Mouse (Mus musculus) liver, postnatal 0 days (tissue): ENCODE measurements around the gene Tfdp1. TPM values are rescaled to one million over a fixed set of nuclear protein-coding genes. Genes with fewer than 3 reads are reported as not detected.

Experiments
- ATAC-seq: fragments of 200-750 bp; cut with Nextera tagmentation; 2 replicates; pipeline ENCODE4 v1.8.0; 2017; ENCODE audit warnings: mild to moderate bottlenecking, moderate library complexity
- DNase-seq: peaks from one replicate; pipeline ENCODE4 v3.0.0-alpha.2; 2016
- H3K27ac ChIP-seq: fragments of 300-500 bp; sonication (generic); 2 replicates; pipeline ENCODE4 v1.5.1; 2014; ENCODE audit warnings: antibody characterized with exemption, moderate library complexity, mild to moderate bottlenecking, low read depth
- H3K27me3 ChIP-seq: fragments of 300-500 bp; sonication (generic); 2 replicates; pipeline ENCODE4 v1.6.1; 2014; ENCODE audit warnings: low read length, control low read depth, mixed read lengths; ENCODE audit not compliant: insufficient read depth
- H3K36me3 ChIP-seq: fragments of 300-500 bp; sonication (generic); replicated peaks from 2 replicates; pipeline ENCODE4 v1.6.1; 2014; ENCODE audit warnings: mild to moderate bottlenecking, control low read depth, low read length, moderate library complexity, mixed read lengths; ENCODE audit not compliant: insufficient read depth
- H3K4me1 ChIP-seq: fragments of 300-500 bp; sonication (generic); 2 replicates; pipeline ENCODE4 v1.6.1; 2014; ENCODE audit warnings: antibody characterized with exemption, mild to moderate bottlenecking, control low read depth; ENCODE audit not compliant: insufficient read depth
- H3K4me2 ChIP-seq: fragments of 300-500 bp; sonication (generic); 2 replicates; pipeline ENCODE4 v1.6.1; 2014; ENCODE audit warnings: low read depth, mild to moderate bottlenecking, low read length, moderate library complexity, mixed read lengths
- H3K4me3 ChIP-seq: fragments of 300-500 bp; sonication (generic); 2 replicates; pipeline ENCODE4 v1.5.1; 2014; ENCODE audit warnings: low read depth, low read length
- H3K9ac ChIP-seq: fragments of 300-500 bp; sonication (generic); replicated peaks from 2 replicates; pipeline ENCODE4 v1.6.1; 2014; ENCODE audit warnings: mild to moderate bottlenecking, moderate library complexity
- H3K9me3 ChIP-seq: fragments of 300-500 bp; sonication (generic); 2 replicates; pipeline ENCODE4 v1.6.1; 2016; ENCODE audit warnings: mild to moderate bottlenecking, control low read depth, low read length, mixed read lengths
- CTCF ChIP-seq: sonication (generic); IDR thresholded peaks from 2 replicates; pipeline ENCODE4 v1.5.1; 2016; ENCODE audit warnings: antibody characterized with exemption, low read depth
- EP300 ChIP-seq: IDR thresholded peaks from 2 replicates; pipeline ENCODE4 v1.6.1; 2016; ENCODE audit warnings: antibody characterized with exemption, low read depth, mild to moderate bottlenecking
- WGBS: fragments of 180-500 bp; shearing (Covaris S2); extraction: QIAGEN DNeasy Blood & Tissue Kit; methylation state at CpG from one replicate; pipeline ENCODE4 v1.1.7; 2014; ENCODE audit not compliant: insufficient replicate concordance; 5-methylcytosine and 5-hydroxymethylcytosine counted together
- polyA plus RNA-seq: library from polyadenylated mRNA; unstranded; fragments of >200 nt; fragmentation: Nextera tagmentation; extraction: Ambion mirVana; gene quantifications from 2 replicates; pipeline ENCODE4 v1.2.1, GENCODE M21; 2015

Tfdp1 gene
- polyA plus RNA-seq, 1 experiment from 2014 or later = 52.5 TPM

DNA sequence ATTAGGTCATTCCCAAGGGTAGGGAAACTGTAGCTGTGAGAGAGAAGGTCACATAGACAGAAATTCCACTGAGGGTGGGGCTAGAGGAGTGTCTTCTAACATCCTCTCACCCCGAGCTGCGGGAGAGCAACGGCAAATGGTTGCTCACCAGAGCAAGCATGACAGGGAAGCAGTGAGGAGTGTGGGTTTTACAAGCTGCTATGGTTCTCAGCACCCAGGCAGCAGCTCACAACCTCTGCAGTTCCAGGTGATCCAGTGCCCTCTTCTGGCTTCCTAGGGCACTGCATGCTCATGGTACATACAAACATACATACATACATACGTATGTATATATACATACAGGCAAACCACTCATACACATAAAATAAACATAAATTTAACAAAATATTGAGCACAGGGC lies 32.7 kb upstream of the Tfdp1 start:
- no peak for DNase-seq
- WGBS = 90% methylated on average over 4 of the region's 4 CpGs
- Histone ChIP-seq H3K36me3 (peaks cover 2% of the 10 kb centered on the region; the same call in 1 of the 2 replicates), H3K27me3 (no peaks in the 10 kb centered on the region), H3K4me2 (no peak overlapping the region), H3K4me3 (no peak overlapping the region), H3K4me1 (no peaks in the 10 kb centered on the region), H3K27ac (no peak overlapping the region), H3K9me3 (no peaks in the 10 kb centered on the region), H3K9ac (no peak overlapping the region)
- no peak for TF ChIP-seq EP300
- peak; percentile 30 for TF ChIP-seq CTCF
- no peak for ATAC-seq

- Histone ChIP-seq H3K4me3 (no peak overlapping the region), H3K4me2 (0 out of 2 replicates have a peak overlapping the region, but pooled peaks have one; percentile 42), H3K27ac (0 out of 2 replicates have a peak overlapping the region, but pooled peaks have one; percentile 22), H3K36me3 (peaks cover 2% of the 10 kb centered on the region; the same call in 1 of the 2 replicates), H3K9ac (no peak overlapping the region), H3K9me3 (no peaks in the 10 kb centered on the region), H3K27me3 (no peaks in the 10 kb centered on the region), H3K4me1 (no peaks in the 10 kb centered on the region)
- WGBS = 64% methylated on average over 7 of the region's 7 CpGs
- no peak for ATAC-seq
- TF ChIP-seq CTCF = no peak
- no peak for TF ChIP-seq EP300
- DNase-seq = no peak
Observed at GRCm38 (mm10) chr8:13306309-13306909, 32.1 kb upstream of the Tfdp1 start.

DNA sequence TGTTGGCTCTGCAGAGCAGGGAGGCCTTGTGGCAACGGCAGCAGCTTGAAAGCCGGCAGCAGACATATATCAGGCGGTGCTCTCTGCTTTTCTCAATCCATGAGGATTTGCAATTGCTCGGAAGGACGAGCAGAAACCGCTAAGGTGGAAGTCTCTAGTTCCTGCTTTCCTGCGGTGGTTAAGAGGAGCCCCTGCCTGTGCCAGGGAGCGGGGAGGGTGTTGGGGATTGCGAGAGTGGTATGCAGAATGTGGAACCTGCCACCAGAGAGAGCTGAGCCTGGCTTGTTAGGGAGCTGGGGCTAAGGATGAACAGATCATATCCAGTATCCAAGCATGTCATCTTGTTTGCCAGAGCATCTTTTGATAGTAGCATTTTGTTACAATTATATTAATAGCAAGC lies 31.6 kb upstream of the Tfdp1 start:
- H3K27ac ChIP-seq = no peak overlapping the region
- no peak overlapping the region for H3K4me3 ChIP-seq
- peak; percentile 47 for DNase-seq
- 58% methylated on average over 9 of the region's 9 CpGs for WGBS
- no peaks in the 10 kb centered on the region for H3K4me1 ChIP-seq
- no peaks in the 10 kb centered on the region for H3K9me3 ChIP-seq
- no peak for ATAC-seq
- H3K4me2 ChIP-seq = no peak overlapping the region
- no peak for TF ChIP-seq CTCF
- TF ChIP-seq EP300 = no peak
- H3K9ac ChIP-seq = no peak overlapping the region
- peaks cover 2% of the 10 kb centered on the region; the same call in 1 of the 2 replicates for H3K36me3 ChIP-seq
- no peaks in the 10 kb centered on the region for H3K27me3 ChIP-seq

DNA sequence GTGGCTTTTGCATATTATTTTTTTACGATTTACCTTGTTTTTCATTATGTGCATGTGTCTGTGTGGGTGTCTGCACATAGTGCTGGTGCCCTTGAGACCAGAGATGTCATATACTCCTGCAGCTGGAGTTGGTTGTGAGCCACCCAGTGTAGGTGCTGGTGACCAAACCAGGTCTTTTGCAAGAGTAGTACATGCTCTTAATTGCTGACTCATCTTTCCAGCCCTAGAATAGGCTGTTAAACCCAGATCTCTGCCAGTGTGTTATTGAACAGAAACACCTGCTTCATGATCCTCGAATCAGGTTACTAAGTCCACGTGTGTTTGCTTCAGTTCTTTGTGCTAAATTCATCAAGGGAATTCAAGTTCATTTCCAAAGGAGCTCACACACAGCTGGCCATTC lies 23.6 kb upstream of the Tfdp1 start:
- ATAC-seq = no peak
- no peak overlapping the region for H3K4me3 ChIP-seq
- no peak overlapping the region for H3K4me2 ChIP-seq
- H3K27ac ChIP-seq = no peak overlapping the region
- no peak for DNase-seq
- no peaks in the 10 kb centered on the region for H3K4me1 ChIP-seq
- no peak overlapping the region for H3K9ac ChIP-seq
- no peaks in the 10 kb centered on the region for H3K27me3 ChIP-seq
- no peaks in the 10 kb centered on the region; the same call in none of the 2 replicates for H3K36me3 ChIP-seq
- no peaks in the 10 kb centered on the region for H3K9me3 ChIP-seq
- 60% methylated on average over 3 of the region's 3 CpGs for WGBS
- TF ChIP-seq EP300 = no peak
- TF ChIP-seq CTCF = no peak

- no peak overlapping the region for H3K4me3 ChIP-seq
- no peak for ATAC-seq
- 81% methylated on average over 10 of the region's 10 CpGs for WGBS
- no peaks in the 10 kb centered on the region; the same call in 1 of the 2 replicates for H3K36me3 ChIP-seq
- H3K27ac ChIP-seq = no peak overlapping the region
- H3K4me2 ChIP-seq = no peak overlapping the region
- no peak for TF ChIP-seq EP300
- TF ChIP-seq CTCF = no peak
- no peaks in the 10 kb centered on the region for H3K27me3 ChIP-seq
- no peaks in the 10 kb centered on the region for H3K4me1 ChIP-seq
- no peaks in the 10 kb centered on the region for H3K9me3 ChIP-seq
- H3K9ac ChIP-seq = no peak overlapping the region
- DNase-seq = no peak
Observed at GRCm38 (mm10) chr8:13316671-13317070, 21.9 kb upstream of the Tfdp1 start.

GRCm38 (mm10) chr8:13326598-13326997 lies 12.0 kb upstream of the Tfdp1 start:
- TF ChIP-seq CTCF (peak; percentile 68), EP300 (no peak)
- Histone ChIP-seq H3K9ac (no peak overlapping the region), H3K27me3 (no peaks in the 10 kb centered on the region), H3K27ac (0 out of 2 replicates have a peak overlapping the region, but pooled peaks have one; percentile 2), H3K36me3 (no peaks in the 10 kb centered on the region), H3K9me3 (no peaks in the 10 kb centered on the region), H3K4me3 (no peak overlapping the region), H3K4me1 (peaks cover 4% of the 10 kb centered on the region; the same call in 1 of the 2 replicates), H3K4me2 (no peak overlapping the region)
- 24% methylated on average over 5 of the region's 5 CpGs for WGBS
- ATAC-seq (0 out of 2 replicates have a peak, but pooled peaks have one; percentile 33), DNase-seq (peak; percentile 34)
